Mouse (Mus musculus) kidney, postnatal 36 days (tissue): Measurements from ENCODE around the gene Olfr816.
"Not testable (repeated sequence)": the region's sequence is repeated elsewhere in the genome, so short reads cannot be mapped to it uniquely, and the experiment has no call there.

Source experiments
- DNase-seq, 2 experiments: peaks; one replicate each; pipeline ENCODE4 v3.0.0; 2021 to 2022; ENCODE audit warnings: mixed read lengths in 2 of 2

Olfr816 gene

DNA sequence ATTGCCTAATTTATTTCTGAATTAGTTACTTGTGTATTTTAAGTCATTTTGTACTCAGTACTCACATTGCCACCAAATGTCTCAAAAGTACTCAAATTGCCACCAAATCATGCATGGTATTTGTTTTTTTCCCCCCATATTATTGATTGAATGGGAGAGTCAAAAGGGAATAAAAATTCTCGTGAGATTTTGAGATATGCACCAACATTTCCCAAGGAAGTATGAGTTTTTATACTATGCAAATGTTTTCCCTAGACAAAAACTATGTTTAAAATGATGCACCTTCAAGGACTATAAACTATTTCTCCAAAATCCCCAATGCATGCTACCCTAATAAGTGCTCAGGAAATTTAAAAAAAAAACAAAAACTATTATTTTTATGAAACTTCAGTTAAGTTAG lies at the start of gene Olfr816:
Gene Olfr816, minus strand, starts transcription at position 101 of the 400 bp plus-strand sequence.
- no peak for DNase-seq

DNA sequence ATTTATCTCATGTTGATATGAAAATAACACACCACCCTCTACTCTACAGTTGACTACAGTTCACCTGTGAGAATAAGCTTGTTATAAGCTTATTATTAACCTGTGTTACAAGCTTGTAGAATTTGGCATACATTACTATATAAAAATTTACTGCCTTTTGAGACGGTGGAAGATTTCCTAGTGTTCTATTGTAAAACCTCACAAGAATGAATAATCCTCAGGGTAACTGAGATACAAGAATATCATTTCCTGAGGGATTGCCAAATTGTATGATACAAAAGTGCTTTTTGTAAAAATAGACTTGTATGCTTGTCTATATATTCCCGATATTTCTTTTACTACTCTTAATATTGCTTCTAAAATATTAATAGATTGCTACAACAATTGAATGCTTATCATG lies 33.6 kb upstream of the Olfr816 start, which contains the start of gene Olfr818:
Gene Olfr818, minus strand, starts transcription at position 101 of the 400 bp plus-strand sequence.
- no peak for DNase-seq

DNA sequence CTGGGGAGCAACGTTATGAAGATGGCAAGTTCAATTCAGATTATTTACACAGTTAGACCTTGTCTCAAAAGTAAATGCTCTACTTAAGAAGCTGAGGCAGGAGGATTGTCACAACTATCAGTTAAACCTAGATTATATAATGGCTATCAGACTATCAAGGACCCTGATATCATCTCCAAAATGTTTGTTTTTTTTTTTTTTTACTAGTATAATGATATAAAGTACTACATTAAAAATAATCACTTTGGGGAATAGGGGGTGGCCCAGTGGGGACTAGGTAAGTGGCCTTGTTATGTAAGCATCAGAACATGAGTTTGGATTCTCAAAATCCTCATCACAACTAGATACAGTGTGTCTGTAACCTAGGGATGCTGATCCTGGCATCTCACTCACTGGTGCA lies 9.6 kb downstream of the Olfr816 start, which contains the start of gene Olfr815:
Gene Olfr815, minus strand, starts transcription at position 101 of the 400 bp plus-strand sequence.
- DNase-seq: not testable (repeated sequence)

DNA sequence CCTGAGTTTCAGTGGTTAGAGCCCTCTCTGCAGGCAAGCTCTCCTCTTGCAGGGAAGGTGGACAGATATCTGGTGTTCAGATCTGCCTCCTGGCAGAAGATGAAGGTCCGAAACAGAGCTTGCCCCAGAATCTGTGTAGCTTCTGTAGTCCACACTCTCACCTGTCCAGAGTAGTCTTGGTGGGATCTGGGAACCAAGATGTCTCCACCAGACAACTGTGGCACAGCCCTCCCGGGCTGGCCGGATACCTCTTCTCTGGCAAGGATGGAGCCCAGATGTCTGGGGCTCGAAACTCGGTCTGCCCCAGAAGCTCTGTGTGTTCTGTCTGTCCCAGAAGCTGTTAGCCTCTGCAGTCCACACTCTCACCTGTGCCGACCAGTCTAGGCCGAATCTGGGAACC lies 29.5 kb downstream of the Olfr816 start:
- DNase-seq: no peak

DNA sequence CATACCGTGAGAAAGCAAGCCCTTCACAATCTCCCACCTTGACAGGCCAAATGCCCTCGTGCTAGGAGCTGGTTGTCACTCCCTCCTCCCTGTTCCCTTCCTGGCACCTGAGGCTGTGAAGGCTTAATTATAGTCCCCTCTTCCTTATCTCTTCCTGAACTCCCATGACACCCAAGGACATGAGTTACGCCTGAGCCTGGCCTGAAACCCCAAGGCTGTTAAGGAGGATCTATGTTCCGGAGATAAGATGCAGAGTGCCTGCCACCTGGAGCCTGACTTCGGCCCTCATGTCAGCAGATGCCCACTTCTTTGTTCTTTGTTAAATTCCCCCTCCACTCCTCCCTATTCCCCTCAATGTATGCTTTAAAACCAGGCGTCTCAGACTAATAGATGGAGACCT lies 29.9 kb downstream of the Olfr816 start:
- not testable (repeated sequence) for DNase-seq

DNA sequence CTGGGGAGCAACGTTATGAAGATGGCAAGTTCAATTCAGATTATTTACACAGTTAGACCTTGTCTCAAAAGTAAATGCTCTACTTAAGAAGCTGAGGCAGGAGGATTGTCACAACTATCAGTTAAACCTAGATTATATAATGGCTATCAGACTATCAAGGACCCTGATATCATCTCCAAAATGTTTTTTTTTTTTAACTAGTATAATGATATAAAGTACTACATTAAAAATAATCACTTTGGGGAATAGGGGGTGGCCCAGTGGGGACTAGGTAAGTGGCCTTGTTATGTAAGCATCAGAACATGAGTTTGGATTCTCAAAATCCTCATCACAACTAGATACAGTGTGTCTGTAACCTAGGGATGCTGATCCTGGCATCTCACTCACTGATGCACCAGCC lies 35.6 kb downstream of the Olfr816 start, which contains the start of gene Olfr814:
Gene Olfr814, minus strand, starts transcription at position 101 of the 400 bp plus-strand sequence.
- not testable (repeated sequence) for DNase-seq
